Mouse (Mus musculus) testis, postnatal 14 days (tissue): ENCODE results near the gene Olfr971.
"Not testable (repeated sequence)": the region's sequence is repeated elsewhere in the genome, so short reads cannot be mapped to it uniquely, and the experiment has no call there.

Experiments used
- DNase-seq: peaks from one replicate; pipeline ENCODE4 v3.0.0; 2021; ENCODE audit warnings: low spot score

The Olfr971 gene

GRCm38 (mm10) chr9:39836576-39836975, at the start of gene Olfr971:
Gene Olfr971 (plus strand): TSS chr9:39836876.
- not testable (repeated sequence) for DNase-seq

- no peak for DNase-seq
Observed at GRCm38 (mm10) chr9:39790558-39790957, 46.1 kb upstream of the Olfr971 start, which contains the start of gene Olfr969. Gene Olfr969 (plus strand): TSS chr9:39790945.

GRCm38 (mm10) chr9:39808560-39808959, 28.1 kb upstream of the Olfr971 start, which contains the start of gene Olfr970:
Gene Olfr970 (plus strand): TSS chr9:39808860.
- no peak for DNase-seq

- no peak for DNase-seq
Observed at GRCm38 (mm10) chr9:39866122-39866521, 29.4 kb downstream of the Olfr971 start, which contains the start of gene Olfr972. Gene Olfr972 (plus strand): TSS chr9:39866422.

- DNase-seq: not testable (repeated sequence)
Observed at GRCm38 (mm10) chr9:39871986-39872385, 35.3 kb downstream of the Olfr971 start.

GRCm38 (mm10) chr9:39877541-39878396, 41.1 kb downstream of the Olfr971 start:
- not testable (repeated sequence) for DNase-seq
